11 mouse cellular contexts compared by ENCODE assay signal in genomic region chr15:93977494-93977893, GRCm38 (mm10).
DNase-seq lines count a peak whose midpoint lies in the region; ATAC-seq and TF ChIP-seq lines count a peak whose summit lies in the region.
"Had no signal": no experiment of that assay in that cellular context is flagged by ENCODE, and none has a peak within 500 bp of the region (broad histone marks: within the 10 kb centered on the region; RNA-seq: fewer than 3 reads in every experiment).

No protein-coding gene starts in this region.

- no peak overlapping the region for H3K4me2 ChIP-seq in liver, embryonic 14.5 days (ENCODE audit: low read depth)
- no peak overlapping the region for H3K4me2 ChIP-seq in midbrain, embryonic 14.5 days (ENCODE audit: low read length)
- H3K4me2 ChIP-seq: stomach, embryonic 15.5 days had no signal

- H3K27me3 ChIP-seq in heart, adult 2 months (ENCODE audit: control insufficient read depth, insufficient read depth, low read length): no peaks in the 10 kb centered on the region
- H3K27me3 ChIP-seq in heart, embryonic 10.5 days (ENCODE audit: insufficient read depth, poor library complexity, severe bottlenecking): no peaks in the 10 kb centered on the region
- no peaks in the 10 kb centered on the region for H3K27me3 ChIP-seq in liver, embryonic 14.5 days (ENCODE audit: control insufficient read depth, insufficient read depth, low read length)
- no peaks in the 10 kb centered on the region for H3K27me3 ChIP-seq in midbrain, embryonic 14.5 days (ENCODE audit: control insufficient read depth, insufficient read depth, low read length)
- H3K27me3 ChIP-seq: stomach, embryonic 15.5 days had no signal

- DNase-seq in heart, adult 2 months: peak; percentile 10 to 18
- no peak for DNase-seq in heart, adult 11 months
- DNase-seq in CD4-positive, CD25-positive, alpha-beta regulatory T cell, adult 2 months (ENCODE audit: low read depth, low spot score): peak; percentile 17
- DNase-seq in heart, embryonic 10.5 days (ENCODE audit: low spot score): peak; percentile 81
- no peak for DNase-seq in liver, embryonic 14.5 days (ENCODE audit: low read depth in 3 of 3, low spot score in 3 of 3)
- DNase-seq in midbrain, embryonic 14.5 days: no peak
- no peak for DNase-seq in MN1 (ENCODE audit: low spot score)
- DNase-seq in left cerebral cortex, postnatal 36 days (ENCODE audit: low spot score in 2 of 2): no peak
- DNase-seq: right cerebral cortex, adult 18-20 months had no signal

- TF ChIP-seq EP300 in heart, adult 2 months (IDR thresholded peaks at IDR 0.05; ENCODE audit: insufficient read depth, low read depth, low read length): 0 out of 2 replicates have a peak, but pooled peaks have one; percentile 19
- TF ChIP-seq EP300 in liver, embryonic 14.5 days (IDR thresholded peaks at IDR 0.05; ENCODE audit: low read depth): 0 out of 2 replicates have a peak, but pooled peaks have one; percentile 18

- no peak overlapping the region for H3K4me3 ChIP-seq in heart, adult 2 months
- H3K4me3 ChIP-seq in heart, embryonic 10.5 days: no peak overlapping the region
- H3K4me3 ChIP-seq in liver, embryonic 14.5 days (ENCODE audit: insufficient read depth in 1 of 2, low read depth in 2 of 2, low read length in 2 of 2): no peak overlapping the region
- no peak overlapping the region for H3K4me3 ChIP-seq in midbrain, embryonic 14.5 days (replicated peaks; ENCODE audit: low read depth, low read length)
- H3K4me3 ChIP-seq: limb, embryonic 10.5 days; stomach, embryonic 15.5 days had no signal

- peak; percentile 59; the same call in 1 of the 2 replicates for ATAC-seq in liver, embryonic 14.5 days (ENCODE audit: insufficient read depth)
- ATAC-seq in midbrain, embryonic 14.5 days (ENCODE audit: low FRiP score, low TSS enrichment): no peak

- WGBS in heart, adult 2 months: 33% methylated on average over 5 of the region's 5 CpGs
- 50% methylated on average over 5 of the region's 5 CpGs for WGBS in heart, embryonic 10.5 days
- 33% methylated on average over 5 of the region's 5 CpGs for WGBS in liver, embryonic 14.5 days (ENCODE audit: insufficient replicate concordance)
- WGBS in midbrain, embryonic 14.5 days: 79% methylated on average over 5 of the region's 5 CpGs

- H3K4me1 ChIP-seq in heart, adult 2 months (ENCODE audit: control insufficient read depth, insufficient read depth, low read length): no peaks in the 10 kb centered on the region
- peaks cover 13% of the 10 kb centered on the region; the same call in 1 of the 2 replicates for H3K4me1 ChIP-seq in heart, embryonic 10.5 days
- H3K4me1 ChIP-seq in liver, embryonic 14.5 days (replicated peaks; ENCODE audit: control insufficient read depth in 2 of 2, insufficient read depth in 2 of 2, low read length in 1 of 2): peaks cover 0 to 2% of the 10 kb centered on the region in 2 experiments; a peak in 2 of 4 replicates
- H3K4me1 ChIP-seq in midbrain, embryonic 14.5 days (ENCODE audit: control insufficient read depth, insufficient read depth, low read length): no peaks in the 10 kb centered on the region
- H3K4me1 ChIP-seq: stomach, embryonic 15.5 days had no signal

- no peak overlapping the region for H3K9ac ChIP-seq in heart, adult 2 months (ENCODE audit: low read depth, low read length)
- no peak overlapping the region for H3K9ac ChIP-seq in liver, embryonic 14.5 days (replicated peaks)
- no peak overlapping the region for H3K9ac ChIP-seq in midbrain, embryonic 14.5 days (replicated peaks; ENCODE audit: low read length)
- H3K9ac ChIP-seq: stomach, embryonic 15.5 days had no signal

- peak; percentile 54 for TF ChIP-seq CTCF in heart, adult 2 months (IDR thresholded peaks at IDR 0.05)
- TF ChIP-seq CTCF in liver, embryonic 14.5 days (IDR thresholded peaks at IDR 0.05; ENCODE audit: low read depth): 0 out of 2 replicates have a peak, but pooled peaks have one; percentile 8

- no peaks in the 10 kb centered on the region for H3K36me3 ChIP-seq in heart, adult 2 months (ENCODE audit: control insufficient read depth, insufficient read depth, low read length)
- no peaks in the 10 kb centered on the region for H3K36me3 ChIP-seq in heart, embryonic 10.5 days
- H3K36me3 ChIP-seq in liver, embryonic 14.5 days (replicated peaks; ENCODE audit: control insufficient read depth, insufficient read depth, low read depth): no peaks in the 10 kb centered on the region
- no peaks in the 10 kb centered on the region for H3K36me3 ChIP-seq in midbrain, embryonic 14.5 days (ENCODE audit: control insufficient read depth, insufficient read depth, low read length)
- H3K36me3 ChIP-seq: limb, embryonic 10.5 days; stomach, embryonic 15.5 days had no signal

- H3K9me3 ChIP-seq in heart, embryonic 10.5 days: no peaks in the 10 kb centered on the region
- H3K9me3 ChIP-seq in liver, embryonic 14.5 days (ENCODE audit: control insufficient read depth, low read length): no peaks in the 10 kb centered on the region
- no peaks in the 10 kb centered on the region for H3K9me3 ChIP-seq in midbrain, embryonic 14.5 days (ENCODE audit: control insufficient read depth, low read length)
- H3K9me3 ChIP-seq: limb, embryonic 10.5 days; stomach, embryonic 15.5 days had no signal

- no peak overlapping the region for H3K27ac ChIP-seq in heart, adult 2 months
- no peak overlapping the region for H3K27ac ChIP-seq in heart, embryonic 10.5 days
- no peak overlapping the region for H3K27ac ChIP-seq in liver, embryonic 14.5 days
- no peak overlapping the region for H3K27ac ChIP-seq in midbrain, embryonic 14.5 days (replicated peaks; ENCODE audit: low read depth, low read length)
- H3K27ac ChIP-seq: limb, embryonic 10.5 days; stomach, embryonic 15.5 days had no signal

- no peaks in the 10 kb centered on the region for H3K79me2 ChIP-seq in heart, adult 2 months (replicated peaks; ENCODE audit: control insufficient read depth, insufficient read depth, low read length)

- intact Hi-C loops in heart, adult 2 months (cut with DNase I): loop anchor here (5.0 kb wide), 1 partner anchor 385 kb away; no protein-coding TSS in a partner anchor
- intact Hi-C loops in left cerebral cortex, postnatal 36 days (cut with DNase I): no loop called here

- TF ChIP-seq POLR2A in heart, adult 2 months (IDR thresholded peaks at IDR 0.05; ENCODE audit: insufficient read depth, low read depth, low read length): no peak

Comparison
In these comparisons a context has a peak if more than half of its experiments do, and no peak if none do; other contexts are left out.
1. DNase-seq: peak in heart, adult 2 months (2 of 2), CD4-positive, CD25-positive, alpha-beta regulatory T cell, adult 2 months (single experiment) and heart, embryonic 10.5 days (single experiment); none in heart, adult 11 months (single experiment), liver, embryonic 14.5 days (0 of 3), midbrain, embryonic 14.5 days (single experiment), MN1 (single experiment) and left cerebral cortex, postnatal 36 days (0 of 2).